Mouse (Mus musculus): Measurements from ENCODE around the gene Tbc1d8.

- TF ChIP-seq JUN (IDR thresholded peaks at IDR 0.05; ENCODE audit: insufficient read depth, low read depth, low read length) (no peak), CTCF (conservative IDR thresholded peaks at IDR 0.05 in 1 of 2, IDR thresholded peaks at IDR 0.05 in 1 of 2; ENCODE audit: low read depth in 2 of 2, low read length in 2 of 2) (no peak), NELFE (IDR thresholded peaks at IDR 0.05; ENCODE audit: low read depth, low read length) (no peak), MAFK (IDR thresholded peaks at IDR 0.05; ENCODE audit: insufficient replicate concordance, low read length) (no peak)
These were observed 82.2 kb downstream of the Tbc1d8 start for GRCm38 (mm10) chr1:39396347-39396746.

Measured in CH12.LX (cell line).